Mouse (Mus musculus) myocyte (in vitro differentiated cells): Measurements from ENCODE around the gene Ppp1r15b.

ENCODE experiments used
- CEBPB ChIP-seq: IDR thresholded peaks from 2 replicates; pipeline ENCODE4 v1.6.1; 2011; ENCODE audit warnings: mild to moderate bottlenecking, moderate library complexity; ENCODE audit not compliant: poor library complexity, insufficient read depth, severe bottlenecking
- MAX ChIP-seq: IDR thresholded peaks from one replicate; pipeline ENCODE4 v1.6.1; 2011; ENCODE audit warnings: low read depth, mild to moderate bottlenecking, control low read depth
- MYOG ChIP-seq, 3 experiments: IDR thresholded peaks; one replicate each; pipeline ENCODE4 v1.6.1; 2011; ENCODE audit warnings: control low read depth in 2 of 3, low read depth in 2 of 3, mild to moderate bottlenecking in 2 of 3; ENCODE audit not compliant: insufficient read length in 2 of 3, control insufficient read depth in 1 of 3, insufficient read depth in 1 of 3
- POLR2A ChIP-seq: IDR thresholded peaks from one replicate; pipeline ENCODE4 v1.6.1; 2011; ENCODE audit warnings: low read depth, mild to moderate bottlenecking, control low read depth, moderate library complexity; ENCODE audit not compliant: insufficient read length
- TCF12 ChIP-seq: IDR thresholded peaks from one replicate; pipeline ENCODE4 v1.6.1; 2011; ENCODE audit warnings: mild to moderate bottlenecking, control low read depth; ENCODE audit not compliant: poor library complexity, insufficient read depth, severe bottlenecking
- USF1 ChIP-seq: IDR thresholded peaks from one replicate; pipeline ENCODE4 v1.6.1; 2011; ENCODE audit warnings: low read depth, mild to moderate bottlenecking, control low read depth, moderate library complexity

- no peak for TF ChIP-seq POLR2A
- TF ChIP-seq MAX = no peak
- TF ChIP-seq USF1 = no peak
- no peak for TF ChIP-seq TCF12
- TF ChIP-seq CEBPB = no peak
- TF ChIP-seq MYOG (IDR thresholded peaks at IDR 0.05; ENCODE audit: control insufficient read depth in 1 of 3, insufficient read depth in 1 of 3, insufficient read length in 2 of 3, low read depth in 2 of 3) = no peak
These were observed 31.1 kb downstream of the Ppp1r15b start for GRCm38 (mm10) chr1:133162046-133162445.
